Mouse (Mus musculus) liver, embryonic 14.5 days (tissue): ENCODE results near the gene Ssu72.

Experiments
- CTCF ChIP-seq: IDR thresholded peaks from 2 replicates; pipeline ENCODE4 v1.5.1; 2016; ENCODE audit warnings: antibody characterized with exemption, low read depth, control low read depth
- EP300 ChIP-seq: IDR thresholded peaks from 2 replicates; pipeline ENCODE4 v1.6.1; 2016; ENCODE audit warnings: antibody characterized with exemption, low read depth

DNA sequence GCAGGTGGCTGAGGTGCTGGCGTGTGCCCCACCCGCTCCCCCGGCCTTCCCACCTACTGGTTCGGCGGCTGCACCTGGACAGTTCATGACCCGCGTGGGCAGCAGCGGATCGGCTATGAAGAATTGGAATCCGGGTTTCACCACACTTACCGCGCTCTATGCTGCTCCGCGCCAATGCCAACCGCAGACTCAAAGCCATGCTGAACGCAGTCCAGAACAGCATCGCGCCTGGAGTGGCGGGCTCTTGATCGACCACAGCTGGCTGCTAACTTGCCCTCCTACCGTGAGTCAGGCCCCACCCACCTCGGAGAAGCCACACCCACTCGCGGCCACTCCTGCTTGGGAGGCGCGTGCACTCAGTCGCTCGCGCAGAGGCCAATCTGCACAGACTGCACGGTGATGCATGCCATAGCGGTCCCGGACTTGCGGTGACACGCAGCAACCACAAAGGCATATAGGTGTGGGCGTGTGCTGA is 69.7 kb downstream of the Ssu72 start, which contains the start of gene Vwa1:
- peak; percentile 19; the same call in 1 of the 2 replicates for TF ChIP-seq CTCF
- TF ChIP-seq EP300 = no peak
